Mouse (Mus musculus): Measurements from ENCODE around the gene Ech1. TPM values are rescaled to one million over a fixed set of nuclear protein-coding genes. Genes with fewer than 3 reads are reported as not detected.

The Ech1 gene
- polyA plus RNA-seq (2014; fragmentation: Nextera tagmentation; extraction: Ambion mirVana), result 83.8 and 84.2 TPM in 2 replicates

DNA sequence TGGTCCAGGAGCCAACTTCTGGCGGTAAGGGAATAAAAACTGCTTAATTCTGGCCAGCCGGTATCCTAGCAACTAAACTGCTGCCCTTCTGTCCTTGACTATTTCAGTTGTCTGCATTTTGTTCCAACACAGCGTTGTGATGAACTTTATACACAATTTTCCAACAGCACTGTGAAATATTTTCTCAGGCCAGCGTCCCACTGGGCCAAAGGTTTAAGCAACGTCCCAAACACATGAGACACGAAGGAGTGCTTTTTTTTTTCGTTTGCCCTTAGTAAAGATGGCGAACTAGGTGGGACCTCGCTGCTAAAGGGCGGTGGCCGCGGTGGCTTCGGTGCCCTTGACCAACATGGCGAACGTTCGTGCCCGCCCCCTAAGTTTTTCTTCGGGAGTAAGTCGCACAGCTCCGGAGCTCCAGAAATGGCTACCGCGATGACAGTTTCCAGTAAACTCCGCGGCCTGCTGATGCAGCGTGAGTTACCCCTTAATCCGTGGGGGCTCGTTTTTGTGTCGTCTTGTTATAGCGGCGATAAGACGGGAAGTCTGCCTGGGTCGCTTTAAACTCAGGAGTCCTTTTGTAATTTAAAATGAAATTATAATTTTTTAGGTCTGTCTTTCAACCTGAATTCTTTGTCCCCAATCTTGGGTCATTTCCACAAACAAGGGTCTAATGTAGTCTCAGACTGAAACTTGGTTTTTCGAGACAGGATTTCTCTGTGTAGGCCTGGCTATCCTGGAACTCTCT is at the start of gene Ech1:
Ech1 (plus strand) TSS at position 277 of the 745 bp plus-strand sequence.
- Histone ChIP-seq H3K27me3 (ENCODE audit: control insufficient read depth, insufficient read depth, low read length) (no peaks in the 10 kb centered on the region), H3K9ac (ENCODE audit: low read depth, low read length) (peak within 1 kb of the TSS; percentile 62), H3K4me3 (ENCODE audit: low read depth, low read length) (peak within 1 kb of the TSS; percentile 40), H3K4me1 (replicated peaks; ENCODE audit: control insufficient read depth, insufficient read depth, low read length) (0 out of 2 replicates have a peak, but pooled peaks cover 1% of the 10 kb centered on the region), H3K4me2 (replicated peaks; ENCODE audit: low read depth, low read length) (peak within 1 kb of the TSS; percentile 39), H3K36me3 (ENCODE audit: control insufficient read depth, insufficient read depth, low read length) (peaks cover 14% of the 10 kb centered on the region), H3K9me3 (ENCODE audit: control insufficient read depth, low read length) (no peaks in the 10 kb centered on the region), H3K27ac (ENCODE audit: low read depth, low read length) (peak within 1 kb of the TSS; percentile 32)
- WGBS, result 3% methylated on average over 33 of the region's 33 CpGs
- ATAC-seq (ENCODE audit: low FRiP score), result peak; percentile 70
- peak; percentile 93 for DNase-seq (ENCODE audit: low spot score)

DNA sequence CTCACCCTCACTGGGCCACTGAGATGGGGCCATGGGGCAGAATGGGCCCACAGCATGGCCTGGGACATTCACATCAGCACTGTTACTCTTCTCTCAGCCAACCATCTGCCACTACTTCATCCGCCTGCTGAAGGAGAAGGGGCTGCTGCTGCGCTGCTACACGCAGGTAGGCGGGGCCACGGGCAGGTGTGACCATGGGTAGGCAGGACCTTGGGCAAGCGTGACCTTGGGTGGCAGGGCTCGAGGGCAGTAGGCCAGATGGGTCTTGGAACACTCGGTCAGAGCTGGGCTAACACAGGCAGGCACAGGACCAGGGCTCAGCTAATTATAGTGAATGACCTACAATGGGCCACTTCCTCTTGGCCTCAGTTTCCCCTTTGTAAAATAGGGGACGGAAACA is 46.2 kb upstream of the Ech1 start:
- Histone ChIP-seq H3K4me3 (ENCODE audit: low read depth, low read length) (no peak overlapping the region), H3K9me3 (ENCODE audit: control insufficient read depth, low read length) (no peaks in the 10 kb centered on the region), H3K9ac (ENCODE audit: low read depth, low read length) (no peak overlapping the region), H3K4me1 (replicated peaks; ENCODE audit: control insufficient read depth, insufficient read depth, low read length) (peaks cover 2% of the 10 kb centered on the region; the same call in 1 of the 2 replicates), H3K27ac (ENCODE audit: low read depth, low read length) (no peak overlapping the region), H3K36me3 (ENCODE audit: control insufficient read depth, insufficient read depth, low read length) (peaks cover 5% of the 10 kb centered on the region; the same call in 1 of the 2 replicates), H3K4me2 (replicated peaks; ENCODE audit: low read depth, low read length) (no peak overlapping the region), H3K27me3 (ENCODE audit: control insufficient read depth, insufficient read depth, low read length) (no peaks in the 10 kb centered on the region)
- ATAC-seq (ENCODE audit: low FRiP score) (no peak), DNase-seq (ENCODE audit: low spot score) (no peak)
- 82% methylated on average over 9 of the region's 9 CpGs for WGBS

DNA sequence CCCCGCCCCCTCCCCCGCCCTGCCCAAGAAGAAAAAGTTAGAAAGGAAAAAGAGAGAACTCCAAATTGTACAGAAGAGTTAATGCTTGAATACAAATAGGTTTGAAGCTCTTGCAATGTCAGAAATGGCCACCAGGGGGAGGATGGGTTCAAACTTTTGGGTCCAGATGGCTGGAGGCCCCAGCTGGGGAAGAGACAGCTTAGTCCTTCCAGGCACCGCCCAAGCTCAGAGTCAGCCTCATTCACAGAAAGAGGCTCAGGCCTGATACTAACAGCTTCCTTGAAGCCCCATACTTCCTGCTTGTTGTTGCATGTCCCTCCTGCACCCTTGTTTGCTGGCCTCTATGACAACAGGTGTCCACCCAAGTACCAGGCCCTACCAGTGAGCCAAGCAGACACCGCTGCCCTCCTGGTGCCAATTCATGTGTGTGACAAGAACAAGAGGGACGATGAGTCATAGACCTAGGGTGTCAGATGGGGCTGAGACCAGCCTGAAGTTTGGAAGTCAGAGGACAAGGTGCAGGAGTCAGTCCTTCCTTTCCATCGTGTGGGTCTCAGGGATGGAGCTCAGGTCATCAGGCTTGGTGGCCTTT is 44.9 kb upstream of the Ech1 start:
- no peaks in the 10 kb centered on the region for H3K9me3 ChIP-seq (ENCODE audit: control insufficient read depth, low read length)
- H3K36me3 ChIP-seq (ENCODE audit: control insufficient read depth, insufficient read depth, low read length), result no peaks in the 10 kb centered on the region
- peaks cover 2% of the 10 kb centered on the region; the same call in 1 of the 2 replicates for H3K4me1 ChIP-seq (replicated peaks; ENCODE audit: control insufficient read depth, insufficient read depth, low read length)
- no peak overlapping the region for H3K27ac ChIP-seq (ENCODE audit: low read depth, low read length)
- no peak overlapping the region for H3K9ac ChIP-seq (ENCODE audit: low read depth, low read length)
- peak; percentile 95 for DNase-seq (ENCODE audit: low spot score)
- no peak overlapping the region for H3K4me2 ChIP-seq (replicated peaks; ENCODE audit: low read depth, low read length)
- 47% methylated on average over 6 of the region's 6 CpGs for WGBS
- peak; percentile 59 for ATAC-seq (ENCODE audit: low FRiP score)
- H3K4me3 ChIP-seq (ENCODE audit: low read depth, low read length), result no peak overlapping the region
- no peaks in the 10 kb centered on the region for H3K27me3 ChIP-seq (ENCODE audit: control insufficient read depth, insufficient read depth, low read length)

DNA sequence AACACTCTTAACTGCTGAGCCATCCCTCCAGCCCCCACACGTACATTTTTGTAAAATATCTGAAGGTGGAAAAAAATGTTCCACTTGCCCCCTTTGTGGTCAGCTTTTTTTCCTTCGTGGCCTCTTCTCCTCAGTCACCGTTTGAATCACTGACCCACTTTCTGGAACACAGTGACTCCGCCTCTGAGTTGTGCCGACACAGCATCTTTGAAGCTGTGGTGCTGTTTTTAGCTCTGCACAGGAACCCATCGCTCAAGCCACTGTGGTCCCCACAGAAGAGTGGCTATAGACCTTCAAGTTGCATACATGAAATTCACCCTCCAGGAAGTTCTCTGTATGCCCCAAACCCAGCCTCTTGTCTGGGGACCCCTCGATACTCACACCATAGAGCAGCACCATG is 44.2 kb upstream of the Ech1 start:
- no peak overlapping the region for H3K27ac ChIP-seq (ENCODE audit: low read depth, low read length)
- H3K4me3 ChIP-seq (ENCODE audit: low read depth, low read length), result no peak overlapping the region
- no peak overlapping the region for H3K9ac ChIP-seq (ENCODE audit: low read depth, low read length)
- 85% methylated on average over 7 of the region's 7 CpGs for WGBS
- no peak for ATAC-seq (ENCODE audit: low FRiP score)
- H3K36me3 ChIP-seq (ENCODE audit: control insufficient read depth, insufficient read depth, low read length), result no peaks in the 10 kb centered on the region
- H3K4me1 ChIP-seq (replicated peaks; ENCODE audit: control insufficient read depth, insufficient read depth, low read length), result peaks cover 2% of the 10 kb centered on the region; the same call in 1 of the 2 replicates
- H3K27me3 ChIP-seq (ENCODE audit: control insufficient read depth, insufficient read depth, low read length), result no peaks in the 10 kb centered on the region
- H3K4me2 ChIP-seq (replicated peaks; ENCODE audit: low read depth, low read length), result no peak overlapping the region
- H3K9me3 ChIP-seq (ENCODE audit: control insufficient read depth, low read length), result no peaks in the 10 kb centered on the region
- DNase-seq (ENCODE audit: low spot score), result no peak

DNA sequence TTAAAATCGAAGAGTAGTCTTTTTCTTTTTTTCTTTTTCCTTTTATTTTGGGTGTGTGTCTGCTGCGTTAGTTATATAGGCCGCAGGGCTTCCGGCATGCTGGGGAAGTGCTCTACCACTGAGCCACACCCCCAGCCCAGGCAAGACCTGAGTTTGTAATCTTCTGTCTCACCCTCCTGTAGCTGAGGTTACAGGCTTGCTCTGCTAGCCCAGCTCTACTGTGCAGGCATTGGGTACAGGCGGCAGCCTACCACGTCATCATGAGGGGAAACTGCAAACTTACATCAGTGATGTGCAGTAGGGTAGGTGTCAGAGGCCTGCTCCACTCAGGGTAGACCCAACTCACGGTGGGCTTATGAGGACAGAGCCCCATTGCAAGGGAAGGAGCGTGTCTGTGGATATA is 43.8 kb upstream of the Ech1 start:
- Histone ChIP-seq H3K4me3 (ENCODE audit: low read depth, low read length) (no peak overlapping the region), H3K4me1 (replicated peaks; ENCODE audit: control insufficient read depth, insufficient read depth, low read length) (peaks cover 2% of the 10 kb centered on the region; the same call in 1 of the 2 replicates), H3K9me3 (ENCODE audit: control insufficient read depth, low read length) (no peaks in the 10 kb centered on the region), H3K36me3 (ENCODE audit: control insufficient read depth, insufficient read depth, low read length) (no peaks in the 10 kb centered on the region), H3K4me2 (replicated peaks; ENCODE audit: low read depth, low read length) (no peak overlapping the region), H3K27ac (ENCODE audit: low read depth, low read length) (no peak overlapping the region), H3K27me3 (ENCODE audit: control insufficient read depth, insufficient read depth, low read length) (no peaks in the 10 kb centered on the region), H3K9ac (ENCODE audit: low read depth, low read length) (no peak overlapping the region)
- DNase-seq (ENCODE audit: low spot score) (no peak), ATAC-seq (ENCODE audit: low FRiP score) (no peak)
- 86% methylated on average over 8 of the region's 8 CpGs for WGBS

DNA sequence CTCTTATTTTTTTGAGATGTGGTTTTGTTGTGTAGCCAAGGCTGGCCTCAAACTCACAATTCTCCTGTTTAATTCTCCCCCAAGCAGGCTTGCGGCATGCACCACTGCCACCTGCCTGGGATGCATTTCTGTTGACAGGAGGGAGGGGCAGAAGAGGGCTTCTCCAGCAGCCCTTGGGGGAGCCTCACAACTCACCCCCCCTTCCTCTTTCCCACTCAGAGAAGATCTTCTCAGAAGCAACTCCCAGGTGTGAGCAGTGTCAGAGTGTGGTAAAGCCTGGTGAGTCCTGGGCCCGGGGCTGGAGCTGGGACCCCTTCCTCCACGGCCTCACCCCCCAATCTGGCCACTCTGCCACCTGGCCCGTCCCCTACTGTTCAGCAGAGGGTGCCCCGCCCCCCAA is 39.9 kb upstream of the Ech1 start:
- H3K27ac ChIP-seq (ENCODE audit: low read depth, low read length), result no peak overlapping the region
- no peaks in the 10 kb centered on the region for H3K9me3 ChIP-seq (ENCODE audit: control insufficient read depth, low read length)
- 71% methylated on average over 4 of the region's 5 CpGs for WGBS
- no peaks in the 10 kb centered on the region for H3K27me3 ChIP-seq (ENCODE audit: control insufficient read depth, insufficient read depth, low read length)
- H3K4me3 ChIP-seq (ENCODE audit: low read depth, low read length), result no peak overlapping the region
- H3K4me2 ChIP-seq (replicated peaks; ENCODE audit: low read depth, low read length), result no peak overlapping the region
- DNase-seq (ENCODE audit: low spot score), result no peak
- H3K9ac ChIP-seq (ENCODE audit: low read depth, low read length), result no peak overlapping the region
- H3K36me3 ChIP-seq (ENCODE audit: control insufficient read depth, insufficient read depth, low read length), result 0 out of 2 replicates have a peak, but pooled peaks cover 2% of the 10 kb centered on the region
- ATAC-seq (ENCODE audit: low FRiP score), result no peak
- peaks cover 2% of the 10 kb centered on the region; the same call in 1 of the 2 replicates for H3K4me1 ChIP-seq (replicated peaks; ENCODE audit: control insufficient read depth, insufficient read depth, low read length)

DNA sequence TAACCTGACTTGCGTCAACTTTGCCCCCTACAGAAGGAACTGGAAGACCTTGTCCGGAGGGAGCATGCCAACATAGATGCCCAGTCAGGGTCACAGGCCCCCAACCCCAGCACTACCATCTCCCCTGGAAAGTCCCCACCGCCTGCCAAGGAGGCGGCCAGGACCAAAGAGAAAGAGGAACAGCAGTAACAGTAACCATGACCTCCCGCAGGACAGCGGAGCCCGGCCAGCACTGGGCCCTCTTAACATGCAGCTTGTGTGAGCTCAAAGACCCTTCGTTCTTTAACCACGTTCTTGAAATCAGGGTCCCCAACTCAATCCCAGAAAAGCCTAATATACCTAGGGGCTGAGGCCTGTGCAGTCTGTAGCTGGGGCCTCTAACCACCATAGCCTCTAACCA is 37.1 kb upstream of the Ech1 start:
- DNase-seq (ENCODE audit: low spot score) (no peak), ATAC-seq (ENCODE audit: low FRiP score) (no peak)
- Histone ChIP-seq H3K36me3 (ENCODE audit: control insufficient read depth, insufficient read depth, low read length) (0 out of 2 replicates have a peak, but pooled peaks cover 2% of the 10 kb centered on the region), H3K4me2 (replicated peaks; ENCODE audit: low read depth, low read length) (no peak overlapping the region), H3K27me3 (ENCODE audit: control insufficient read depth, insufficient read depth, low read length) (no peaks in the 10 kb centered on the region), H3K27ac (ENCODE audit: low read depth, low read length) (no peak overlapping the region), H3K9me3 (ENCODE audit: control insufficient read depth, low read length) (no peaks in the 10 kb centered on the region), H3K4me1 (replicated peaks; ENCODE audit: control insufficient read depth, insufficient read depth, low read length) (no peaks in the 10 kb centered on the region; the same call in 1 of the 2 replicates), H3K4me3 (ENCODE audit: low read depth, low read length) (no peak overlapping the region), H3K9ac (ENCODE audit: low read depth, low read length) (no peak overlapping the region)
- WGBS, result 89% methylated on average over 8 of the region's 9 CpGs

DNA sequence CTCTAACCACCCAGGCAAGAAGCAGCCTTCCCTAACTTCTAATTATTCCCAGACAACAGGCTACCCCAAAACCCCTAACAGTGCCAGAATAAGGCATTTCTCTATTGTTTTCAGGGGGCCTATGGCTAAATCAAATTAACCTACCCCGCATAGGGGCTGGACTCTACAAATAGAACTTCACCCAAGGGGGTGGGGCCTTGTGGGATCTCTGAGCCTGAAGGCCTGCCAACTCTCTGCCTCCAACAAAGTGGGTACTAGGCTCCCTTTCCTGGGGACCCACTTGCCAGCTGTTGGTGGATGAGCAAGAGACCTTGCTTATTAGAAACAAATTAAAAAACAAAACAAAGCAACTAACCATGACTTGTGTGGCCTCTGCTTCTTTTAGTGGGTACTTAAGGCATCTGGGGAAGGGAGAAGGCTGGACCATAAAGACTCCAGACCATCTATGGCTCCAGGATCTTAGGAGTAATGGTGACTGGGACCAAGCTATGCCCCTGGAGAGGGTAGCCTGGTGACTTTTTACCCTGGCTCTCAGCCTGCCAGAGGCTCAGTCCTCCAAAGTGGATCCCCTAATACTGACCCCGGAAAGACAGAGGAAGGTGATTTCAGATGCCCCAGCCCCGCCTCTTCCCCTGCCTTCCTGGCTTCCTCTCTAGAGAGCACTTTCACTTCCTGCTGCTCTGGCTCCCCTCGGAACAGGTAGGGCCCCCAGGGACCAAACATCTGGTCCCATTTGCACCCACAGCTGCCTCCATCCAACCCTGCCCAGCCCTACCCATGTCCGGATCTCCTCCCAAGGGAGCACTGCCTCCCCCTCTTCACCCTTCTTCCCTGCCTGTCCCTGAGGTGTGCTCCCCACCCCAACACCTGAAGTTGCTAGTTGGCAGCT is 36.5 kb upstream of the Ech1 start, which contains the start of gene Rinl:
Rinl (plus strand) TSS at position 663 of the 889 bp plus-strand sequence.
- no peaks in the 10 kb centered on the region for H3K9me3 ChIP-seq (ENCODE audit: control insufficient read depth, low read length)
- H3K9ac ChIP-seq (ENCODE audit: low read depth, low read length), result no peak within 1 kb of the TSS
- DNase-seq (ENCODE audit: low spot score) (no peak), ATAC-seq (ENCODE audit: low FRiP score) (no peak)
- WGBS, result 78% methylated on average over 5 of the region's 5 CpGs
- no peaks in the 10 kb centered on the region; the same call in 1 of the 2 replicates for H3K4me1 ChIP-seq (replicated peaks; ENCODE audit: control insufficient read depth, insufficient read depth, low read length)
- no peak within 1 kb of the TSS for H3K4me2 ChIP-seq (replicated peaks; ENCODE audit: low read depth, low read length)
- H3K27me3 ChIP-seq (ENCODE audit: control insufficient read depth, insufficient read depth, low read length), result no peaks in the 10 kb centered on the region
- no peak within 1 kb of the TSS for H3K4me3 ChIP-seq (ENCODE audit: low read depth, low read length)
- H3K27ac ChIP-seq (ENCODE audit: low read depth, low read length), result no peak within 1 kb of the TSS
- 0 out of 2 replicates have a peak, but pooled peaks cover 2% of the 10 kb centered on the region for H3K36me3 ChIP-seq (ENCODE audit: control insufficient read depth, insufficient read depth, low read length)

All from hindbrain, embryonic 11.5 days (tissue).